Mouse (Mus musculus) testis, postnatal 14 days (tissue): ENCODE measurements around the gene Tex264.
"Not testable (repeated sequence)": the region's sequence is repeated elsewhere in the genome, so short reads cannot be mapped to it uniquely, and the experiment has no call there.

Experiments
- DNase-seq: peaks from one replicate; pipeline ENCODE4 v3.0.0; 2021; ENCODE audit warnings: low spot score

Gene Tex264

DNA sequence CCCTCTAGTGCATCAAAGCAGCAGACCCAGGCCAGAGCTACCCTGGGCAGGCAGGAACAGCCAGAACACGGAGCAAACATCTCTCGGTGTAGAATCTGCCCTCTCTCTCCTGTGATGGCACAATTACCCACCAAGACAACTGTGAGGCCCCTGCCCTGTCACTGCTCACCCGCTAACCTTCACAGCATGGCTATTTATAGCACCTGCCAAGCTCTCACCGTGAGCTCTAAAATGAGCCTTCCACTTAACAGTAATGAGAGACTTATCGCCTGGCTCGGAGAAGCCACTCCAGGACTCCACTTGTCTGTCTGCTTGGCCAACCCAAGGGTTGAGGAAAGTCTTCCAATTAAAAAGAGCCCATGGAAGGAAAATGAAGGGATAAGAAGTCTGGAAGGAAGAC is 22.5 kb downstream of the Tex264 start:
- DNase-seq: no peak

DNA sequence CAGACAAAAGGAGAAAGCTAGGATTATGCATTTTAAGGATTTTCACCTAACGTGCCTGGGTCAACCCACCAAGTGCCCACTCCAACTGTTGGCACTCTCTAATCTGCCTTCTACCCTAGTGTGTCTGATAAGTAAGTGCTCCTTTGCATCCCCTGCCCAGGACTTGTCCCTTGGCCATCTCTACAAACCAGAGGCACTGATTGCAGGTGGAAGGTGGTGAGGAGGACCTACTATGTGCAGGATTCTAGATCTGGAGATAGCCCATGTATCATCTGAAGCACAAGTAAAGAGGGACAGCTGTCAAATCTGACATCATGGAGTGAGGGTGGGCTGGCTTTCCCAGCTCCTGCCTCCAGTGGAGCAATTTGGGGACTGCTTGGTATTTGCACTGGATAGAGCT is 25.8 kb downstream of the Tex264 start:
- DNase-seq: no peak

DNA sequence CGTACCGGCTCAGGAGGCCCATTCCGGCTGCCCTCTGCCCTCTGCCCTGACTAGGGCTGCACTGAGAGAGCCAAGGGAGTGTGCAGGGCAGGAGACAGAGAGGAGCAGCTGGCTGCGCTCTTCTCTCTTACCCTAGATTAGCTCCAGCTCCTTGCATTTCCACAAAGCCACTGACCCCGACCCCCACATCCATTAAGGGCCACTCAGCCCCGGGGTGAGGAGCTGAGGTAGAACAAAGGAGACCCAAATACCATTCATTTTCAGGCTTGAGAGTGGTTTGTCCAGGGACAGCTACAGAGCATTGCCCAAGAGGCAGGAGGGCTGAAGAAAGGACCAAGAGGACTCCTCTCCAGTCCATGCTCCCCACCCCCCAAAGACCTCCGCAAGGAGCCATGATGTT is 26.3 kb downstream of the Tex264 start:
- DNase-seq: no peak

DNA sequence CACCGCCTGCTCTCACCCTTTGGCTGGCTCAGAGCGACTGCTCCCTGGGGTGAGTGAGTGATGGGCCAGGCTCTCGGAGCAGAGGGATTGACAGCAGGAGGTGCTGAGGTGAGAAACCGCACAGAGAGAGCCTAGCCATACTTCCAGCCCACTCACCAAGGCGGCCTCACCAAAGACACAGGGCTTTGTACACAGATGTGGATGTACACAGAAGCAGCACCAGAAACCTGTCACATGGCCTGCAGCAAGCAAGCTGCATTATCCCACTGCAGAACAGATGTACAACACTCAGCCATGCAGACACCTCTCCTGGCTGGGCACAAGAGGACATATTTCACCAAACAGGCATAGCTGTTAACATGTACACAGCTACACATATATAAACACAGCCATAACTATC is 28.1 kb downstream of the Tex264 start:
- DNase-seq: no peak

DNA sequence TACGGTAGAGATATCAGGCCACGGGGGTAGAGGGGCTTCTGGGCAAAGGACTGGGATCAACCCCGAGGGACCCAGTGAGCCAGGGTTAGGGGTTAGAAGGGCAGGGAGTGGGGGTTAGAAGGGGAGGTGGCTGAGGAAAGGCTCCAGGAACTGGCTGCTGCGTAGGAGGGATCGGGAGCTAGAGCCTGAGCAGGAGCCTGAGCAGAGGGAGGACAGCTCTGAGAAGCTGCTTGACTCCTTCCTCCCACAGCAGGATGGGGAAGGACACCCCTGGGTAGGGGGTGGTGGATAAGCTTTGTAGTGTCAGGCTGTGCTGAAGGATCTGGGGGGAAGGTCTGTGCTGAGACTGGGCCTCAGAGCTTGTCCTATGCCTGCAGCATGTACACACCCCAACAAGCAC is 28.9 kb downstream of the Tex264 start:
- no peak for DNase-seq

DNA sequence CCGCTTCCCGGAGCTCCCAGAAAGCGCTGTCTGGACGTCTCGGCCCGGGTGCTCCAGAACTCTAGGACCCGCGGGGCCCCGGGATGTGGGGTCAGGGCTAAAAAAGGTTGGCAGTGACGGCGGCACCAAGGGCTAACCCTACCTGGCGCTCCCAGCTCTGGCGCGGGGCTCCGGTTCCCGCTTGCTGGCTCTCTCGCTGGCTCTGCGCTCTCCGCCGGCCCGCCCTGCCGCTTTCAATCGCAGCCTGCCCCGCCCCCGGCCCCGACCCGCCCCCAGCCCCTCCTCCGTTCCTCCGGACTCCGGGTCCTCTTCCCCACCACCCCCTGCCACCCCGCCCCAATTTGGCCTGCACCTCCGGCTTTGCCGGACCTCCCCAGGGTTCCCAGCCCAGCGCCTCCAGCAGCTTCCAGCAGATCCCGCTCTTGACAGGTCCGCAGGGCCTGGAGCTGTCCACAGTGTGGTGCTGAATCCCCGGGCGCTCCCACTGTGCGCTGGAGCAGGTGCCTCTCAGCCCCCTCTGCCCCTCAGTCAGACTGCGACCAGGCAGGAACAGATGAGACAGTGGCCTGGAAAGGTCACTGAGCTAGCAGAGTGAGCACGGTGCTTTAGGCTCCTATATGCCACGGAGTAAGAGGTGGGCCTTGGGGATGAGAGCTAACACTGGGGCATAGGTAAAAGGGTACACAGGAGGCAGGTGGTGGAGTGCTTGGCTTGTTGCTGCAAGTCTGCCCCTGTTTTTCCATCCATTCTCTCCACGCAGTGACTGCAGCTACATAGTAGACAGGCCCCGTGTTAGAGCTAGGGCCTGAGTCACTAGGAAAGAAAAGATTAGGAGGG is 29.6 kb downstream of the Tex264 start, which contains the start of gene Grm2:
Gene Grm2 (minus strand): TSS at position 199 of the 837 bp plus-strand sequence.
- peak; percentile 67 for DNase-seq

DNA sequence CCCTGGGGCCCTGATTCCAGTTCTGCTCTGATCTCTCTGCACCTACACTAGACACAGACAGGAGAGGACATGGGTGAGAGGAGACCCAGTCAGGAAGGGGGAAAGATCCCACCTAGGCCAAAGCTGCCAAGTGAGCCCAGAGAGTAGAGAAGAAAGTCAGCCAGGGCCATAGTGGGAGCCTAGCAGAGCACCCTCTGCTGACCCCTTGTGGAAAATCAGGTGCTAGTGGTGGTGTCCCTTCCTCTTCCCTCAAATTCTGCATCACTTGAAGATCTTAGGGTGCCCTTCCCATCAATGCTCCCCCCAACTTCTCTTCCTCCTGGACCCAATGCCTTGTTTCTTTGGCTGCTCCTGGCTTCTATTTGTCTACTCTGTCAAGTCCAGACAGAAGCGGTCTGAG is 33.0 kb downstream of the Tex264 start:
- DNase-seq: no peak

DNA sequence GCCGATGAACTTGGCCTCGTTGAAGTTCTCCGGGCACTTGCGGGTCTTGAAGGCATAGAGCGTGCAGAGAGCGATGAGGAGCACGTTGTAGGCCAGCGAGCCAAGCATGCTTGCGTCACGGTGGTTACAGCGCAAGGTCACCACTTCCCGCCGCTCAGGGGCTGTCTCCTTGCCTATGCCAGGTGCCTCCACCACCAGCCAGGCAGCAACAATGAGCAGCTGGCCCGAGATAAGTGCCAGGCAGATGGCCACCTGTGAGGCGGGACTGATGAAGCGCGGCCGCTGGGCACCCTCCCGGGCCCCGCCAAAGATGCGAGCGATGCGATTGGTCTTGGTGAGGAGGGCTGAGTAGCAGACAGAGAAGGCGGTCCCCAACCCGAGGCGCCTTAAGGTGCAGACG is 38.5 kb downstream of the Tex264 start:
- DNase-seq: no peak

DNA sequence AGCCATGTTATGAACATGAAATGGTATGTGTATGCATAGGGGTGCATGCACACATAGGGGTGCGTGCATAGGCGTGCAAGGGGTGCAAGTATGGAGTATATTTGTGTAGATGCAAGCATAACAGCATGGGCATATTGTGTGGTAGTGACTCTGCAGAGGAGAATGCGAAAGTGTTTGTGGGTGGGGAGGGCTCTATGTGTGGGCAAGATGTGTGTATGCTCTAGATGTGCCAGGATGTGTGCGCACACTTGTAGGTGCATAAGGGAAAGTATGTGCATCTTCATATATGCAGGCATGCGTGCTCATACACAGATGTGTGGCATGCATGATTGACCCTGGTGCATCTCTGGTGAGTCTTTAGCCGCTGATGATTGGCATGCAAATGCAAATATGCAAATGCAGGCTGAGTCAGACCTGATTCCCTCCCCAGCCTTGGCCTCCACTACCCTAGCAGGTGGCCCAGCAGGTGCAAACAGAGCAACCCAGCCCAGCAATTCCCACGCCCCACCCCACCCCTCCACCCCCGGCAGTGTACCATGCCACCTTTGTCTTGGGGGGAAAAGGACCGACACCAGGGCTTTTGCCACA is 39.9 kb downstream of the Tex264 start:
- no peak for DNase-seq

DNA sequence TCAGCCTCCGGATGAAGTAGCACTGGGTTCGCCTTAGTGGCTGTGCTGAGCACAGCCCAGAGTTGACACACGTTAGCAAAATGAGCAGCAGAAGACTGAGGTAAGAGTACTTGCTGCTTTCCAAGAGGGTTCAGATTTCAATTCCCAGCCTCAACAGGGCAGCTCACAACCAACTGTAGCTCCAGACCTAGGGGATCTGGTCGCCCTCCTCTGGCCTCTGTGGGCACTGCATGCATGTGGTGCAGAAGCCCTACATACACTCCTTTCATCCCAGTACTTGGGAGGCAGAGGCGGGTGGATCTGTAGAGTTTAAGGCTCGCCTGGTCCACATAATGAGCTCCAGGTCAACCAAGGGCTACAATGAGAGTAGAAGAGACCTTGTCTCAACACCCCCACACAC is 41.9 kb downstream of the Tex264 start:
- no peak for DNase-seq

DNA sequence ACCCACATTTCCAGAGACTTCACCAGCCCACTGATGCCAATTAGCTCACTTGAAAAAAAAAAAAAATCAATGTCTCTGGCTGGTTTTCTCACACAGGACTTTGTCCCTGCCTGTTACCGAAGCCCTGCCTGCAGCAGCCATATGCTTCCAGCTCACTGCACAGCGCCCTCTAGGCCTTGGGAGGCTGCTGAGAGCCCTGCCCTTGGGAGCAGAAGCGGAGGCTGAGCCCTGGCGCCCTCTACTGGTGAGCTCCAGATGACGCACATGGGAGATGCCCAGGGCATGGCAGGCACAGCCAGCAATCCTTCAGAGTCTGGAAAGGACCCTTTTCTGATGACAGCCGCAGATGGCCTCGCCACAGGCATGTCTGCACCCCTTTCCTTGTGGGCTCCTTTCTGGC is 42.6 kb downstream of the Tex264 start:
- peak; percentile 93 for DNase-seq

DNA sequence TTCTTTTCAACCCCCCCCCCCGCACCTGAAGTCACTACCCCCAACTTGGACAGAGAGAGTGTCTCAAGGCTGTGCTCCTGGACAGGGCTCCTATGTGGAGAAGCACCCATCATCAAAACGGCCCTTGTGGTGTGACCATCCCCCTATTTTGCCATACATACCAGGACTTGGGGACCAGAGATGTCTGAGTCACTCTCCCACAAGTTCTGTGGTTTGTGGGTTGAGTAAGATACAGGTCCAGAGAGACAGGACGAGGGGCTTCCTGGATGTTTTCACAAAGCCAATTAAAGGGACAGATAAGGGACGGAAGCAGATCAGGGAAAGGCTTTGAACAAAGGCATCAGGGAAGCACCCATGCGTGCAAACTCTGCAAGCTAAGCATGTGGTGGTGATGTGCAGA is 44.4 kb downstream of the Tex264 start:
- no peak for DNase-seq

DNA sequence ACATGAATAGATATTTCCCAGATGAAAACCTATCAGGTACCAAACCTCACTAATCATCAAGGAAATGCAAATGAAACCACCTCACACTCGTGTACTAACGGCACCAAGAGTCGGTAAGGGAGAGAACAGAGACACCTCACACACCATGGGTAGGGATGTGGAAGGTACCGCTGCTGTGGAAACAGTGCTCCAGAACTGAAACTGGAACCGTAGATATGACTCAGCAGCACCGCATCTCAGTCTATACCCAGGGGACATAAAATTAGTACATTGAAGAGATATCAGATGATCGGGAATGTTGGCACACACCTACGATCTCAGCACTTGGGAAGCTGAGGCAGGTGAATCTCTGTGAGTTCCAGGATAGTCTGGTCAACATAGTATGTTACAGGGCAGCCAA is 47.6 kb downstream of the Tex264 start:
- DNase-seq: no peak

DNA sequence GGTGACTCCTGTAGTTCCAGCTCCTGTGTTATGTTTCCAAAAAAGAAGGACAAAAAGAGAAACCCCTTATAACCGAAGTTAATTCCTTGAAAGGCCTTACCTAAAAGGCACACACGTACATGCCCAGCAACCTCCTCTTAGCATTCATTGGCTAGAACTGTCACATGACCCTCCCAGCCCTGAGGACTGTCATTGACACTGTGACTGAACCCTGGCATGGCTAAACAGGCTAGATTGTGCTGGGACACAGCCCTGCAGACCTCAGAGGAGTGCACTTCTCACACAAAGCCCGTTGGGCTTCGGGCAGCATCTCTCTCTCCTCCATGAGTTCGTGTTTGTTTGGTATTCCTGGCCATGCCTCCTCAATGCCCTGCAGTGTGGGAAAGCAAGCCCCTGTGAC is 53.5 kb downstream of the Tex264 start:
- DNase-seq: no peak

DNA sequence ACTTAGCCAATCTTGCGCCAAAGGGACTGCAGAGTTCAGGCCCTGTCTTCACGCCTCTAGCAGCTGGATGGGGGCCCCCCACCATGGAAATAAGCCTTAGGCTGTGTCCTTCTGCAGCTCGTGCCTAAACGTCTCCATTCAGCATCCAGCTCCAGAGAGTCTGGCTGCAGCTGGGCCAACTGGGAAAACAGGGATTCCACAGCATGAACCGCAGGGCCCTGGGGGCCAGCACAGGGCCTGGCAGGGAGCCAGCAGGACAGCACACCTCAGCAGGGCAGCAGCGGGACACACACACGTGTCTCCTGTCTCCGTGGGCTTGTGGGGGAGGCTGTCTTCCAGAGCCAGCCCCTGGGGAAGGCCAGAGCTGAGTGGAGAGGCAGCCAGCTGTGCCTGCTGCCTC is 57.9 kb downstream of the Tex264 start:
- not testable (repeated sequence) for DNase-seq

DNA sequence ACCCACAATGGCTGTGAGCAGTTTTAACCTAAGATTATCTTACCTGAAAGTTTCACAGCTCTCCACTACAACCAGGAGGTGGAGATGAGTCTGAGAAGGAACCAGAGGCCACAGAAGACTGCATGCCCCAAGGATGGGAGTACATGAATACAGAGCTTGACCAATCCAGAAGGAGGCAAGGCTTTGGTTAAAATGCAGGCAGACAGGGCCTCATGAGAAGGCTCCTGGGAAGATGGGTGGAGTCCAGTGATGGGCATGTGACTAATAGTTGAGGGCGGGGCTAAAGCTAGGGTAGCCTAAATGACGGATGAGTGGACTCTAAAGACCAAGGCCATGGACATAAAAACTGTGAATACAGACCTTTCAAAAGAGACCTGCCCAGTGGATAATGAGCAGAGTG is 59.4 kb downstream of the Tex264 start, which contains the start of gene Iqcf6:
Gene Iqcf6 (plus strand): TSS at position 301 of the 400 bp plus-strand sequence.
- DNase-seq: no peak

DNA sequence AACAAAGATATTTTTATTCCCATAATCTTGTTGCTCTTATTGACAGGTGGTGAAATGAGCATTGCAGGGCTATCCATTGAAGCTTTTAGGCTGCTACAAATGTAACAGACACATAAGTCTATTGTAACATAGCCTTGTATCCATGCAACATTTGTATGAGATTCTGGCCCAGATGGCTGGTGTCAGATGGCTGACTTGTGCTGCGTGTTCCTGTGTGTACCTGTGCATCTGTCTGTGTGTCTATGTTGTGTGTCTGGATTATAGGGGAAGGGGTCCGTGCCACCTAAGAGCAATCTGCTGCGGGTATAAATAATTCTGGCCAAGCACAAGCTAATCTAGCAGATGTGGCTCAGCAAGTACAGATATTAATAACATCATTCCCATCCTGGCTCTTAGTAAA is 68.2 kb downstream of the Tex264 start:
- DNase-seq: no peak

DNA sequence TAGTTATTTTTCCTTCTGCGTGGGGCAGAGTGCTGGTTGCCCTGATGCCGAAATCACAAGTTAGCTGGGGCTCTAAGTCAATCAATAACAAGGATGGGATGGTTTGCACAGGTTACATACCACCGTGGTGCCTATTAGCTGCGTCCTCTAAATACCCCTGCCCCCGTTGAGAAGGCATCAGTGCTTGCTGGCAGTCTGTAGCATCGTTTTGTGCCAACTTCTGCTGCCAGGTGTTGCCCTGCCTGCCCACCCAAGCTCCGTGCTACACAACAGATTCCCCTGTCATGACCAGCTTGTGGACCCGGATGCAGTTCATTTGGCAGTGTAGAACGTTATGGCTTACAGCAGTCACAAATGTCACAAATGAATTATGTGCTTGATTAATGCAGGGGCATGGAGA is 69.4 kb downstream of the Tex264 start:
- no peak for DNase-seq

DNA sequence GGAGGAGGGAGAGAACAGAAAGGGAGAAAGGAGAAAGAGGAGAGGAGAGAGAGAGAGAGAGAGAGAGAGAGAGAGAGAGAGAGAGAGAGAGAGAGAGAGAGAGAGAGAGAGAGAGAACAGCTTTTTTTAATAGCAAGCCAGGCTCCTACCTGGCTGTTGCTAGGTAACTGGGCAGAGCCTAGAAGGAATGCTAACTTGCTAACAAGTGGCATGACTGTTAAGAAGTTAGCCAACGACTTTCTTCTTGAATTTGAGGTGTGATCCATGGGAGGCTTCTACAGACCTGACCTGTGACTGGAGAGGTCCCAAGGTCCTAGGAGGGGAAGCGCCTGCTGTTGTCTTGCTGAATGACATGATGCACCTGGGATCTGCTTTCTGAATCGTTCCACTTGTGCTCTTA is 71.1 kb downstream of the Tex264 start:
- no peak for DNase-seq

DNA sequence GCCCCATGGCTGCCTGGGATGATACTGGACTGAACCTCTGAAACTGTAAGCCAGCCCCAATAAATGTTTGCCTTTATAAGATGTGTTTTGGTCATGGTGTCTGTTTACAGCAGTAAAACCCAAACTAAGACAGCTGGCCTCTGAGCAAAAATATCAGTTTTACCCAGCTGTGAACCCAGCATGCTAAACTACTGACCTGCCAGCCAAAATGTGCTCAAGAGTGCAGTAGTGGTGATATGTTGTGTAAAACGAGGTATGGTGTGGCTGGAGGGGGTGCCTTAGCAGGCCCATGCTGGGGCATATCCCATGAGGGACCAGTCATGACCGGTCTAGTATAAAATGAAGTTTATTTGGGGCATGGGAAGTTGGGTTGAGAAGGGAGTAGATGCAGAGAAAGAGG is 71.8 kb downstream of the Tex264 start:
- no peak for DNase-seq

DNA sequence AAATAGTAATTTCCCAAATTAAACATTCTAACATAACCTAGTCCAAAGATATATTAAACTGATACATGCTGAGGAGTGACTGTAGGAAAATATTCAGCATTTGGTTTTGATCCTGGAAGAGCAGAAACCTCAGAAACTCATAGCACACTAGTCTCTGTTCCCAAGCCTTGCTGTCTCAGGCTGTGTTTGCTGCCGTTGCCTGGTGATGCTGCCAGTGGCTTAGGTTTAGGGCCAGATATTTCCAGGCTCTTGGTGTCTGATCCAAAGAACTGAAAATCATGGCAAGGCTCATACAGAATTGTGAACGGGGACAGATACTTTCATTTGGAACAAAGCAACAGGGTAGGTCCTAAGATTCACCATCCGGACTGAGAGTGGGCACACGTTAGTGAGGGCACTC is 75.0 kb downstream of the Tex264 start:
- DNase-seq: no peak
